Mouse (Mus musculus): ENCODE results near the gene 1110002E22Rik.

- TF ChIP-seq CTCF (IDR thresholded peaks at IDR 0.05; ENCODE audit: insufficient read depth, low read depth, low read length), result no peak
- no peak for TF ChIP-seq POLR2A (IDR thresholded peaks at IDR 0.05; ENCODE audit: insufficient read depth, low read depth, low read length)
Measured at GRCm38 (mm10) chr3:138095718-138096117, 30.9 kb downstream of the 1110002E22Rik start.

All from olfactory bulb, adult 2 months (tissue).